Mouse (Mus musculus) stomach, embryonic 16.5 days (tissue): Measurements from ENCODE around the gene Tcl1b4. TPM values are rescaled to one million over a fixed set of nuclear protein-coding genes. Genes with fewer than 3 reads are reported as not detected.

ENCODE experiments used
- ATAC-seq: fragments of 200-750 bp; cut with Nextera tagmentation; 2 replicates; pipeline ENCODE4 v1.8.0; 2017; ENCODE audit warnings: moderate number of reproducible peaks, moderate TSS enrichment; ENCODE audit not compliant: insufficient read depth, low FRiP score
- H3K27ac ChIP-seq: fragments of 300-500 bp; sonication (generic); 2 replicates; pipeline ENCODE4 v1.5.1; 2014; ENCODE audit warnings: low read length
- H3K27me3 ChIP-seq: fragments of 300-500 bp; sonication (generic); 2 replicates; pipeline ENCODE4 v1.6.1; 2014; ENCODE audit warnings: low read length, control low read depth, mixed read lengths; ENCODE audit not compliant: control insufficient read depth, insufficient read depth
- H3K36me3 ChIP-seq: fragments of 300-500 bp; sonication (generic); 2 replicates; pipeline ENCODE4 v1.6.1; 2014; ENCODE audit warnings: low read length; ENCODE audit not compliant: control insufficient read depth, insufficient read depth
- H3K4me1 ChIP-seq: fragments of 300-500 bp; sonication (generic); 2 replicates; pipeline ENCODE4 v1.6.1; 2014; ENCODE audit warnings: low read length, control low read depth, mixed read lengths; ENCODE audit not compliant: control insufficient read depth, insufficient read depth
- H3K4me2 ChIP-seq: fragments of 300-500 bp; sonication (generic); 2 replicates; pipeline ENCODE4 v1.6.1; 2014; ENCODE audit warnings: low read depth, low read length, mixed read lengths
- H3K4me3 ChIP-seq: fragments of 300-500 bp; sonication (generic); replicated peaks from 2 replicates; pipeline ENCODE4 v1.5.1; 2014; ENCODE audit warnings: mild to moderate bottlenecking, low read length
- H3K9ac ChIP-seq: fragments of 300-500 bp; sonication (generic); 2 replicates; pipeline ENCODE4 v1.6.1; 2014; ENCODE audit warnings: low read length
- H3K9me3 ChIP-seq: fragments of 300-500 bp; sonication (generic); replicated peaks from 2 replicates; pipeline ENCODE4 v1.6.1; 2016; ENCODE audit warnings: low read length, control low read depth; ENCODE audit not compliant: control insufficient read depth
- WGBS: fragments of 180-500 bp; shearing (Covaris S2); extraction: QIAGEN DNeasy Blood & Tissue Kit; methylation state at CpG from one replicate; pipeline ENCODE4 v1.1.7; 2014; 5-methylcytosine and 5-hydroxymethylcytosine counted together
- polyA plus RNA-seq: library from polyadenylated mRNA; unstranded; fragments of >200 nt; fragmentation: Nextera tagmentation; extraction: Ambion mirVana; gene quantifications from 2 replicates; pipeline ENCODE4 v1.2.1, GENCODE M21; 2015

Tcl1b4 gene
- polyA plus RNA-seq, 1 experiment from 2014 or later: not detected

- 58% methylated on average over 16 of the region's 16 CpGs for WGBS
- ATAC-seq: no peak
These were observed 23.0 kb downstream of the Tcl1b4 start for GRCm38 (mm10) chr12:105224621-105225320.

GRCm38 (mm10) chr12:105234362-105234761, 32.6 kb downstream of the Tcl1b4 start:
- Histone ChIP-seq H3K9ac (no peak overlapping the region), H3K4me1 (no peaks in the 10 kb centered on the region), H3K4me2 (no peak overlapping the region), H3K9me3 (no peaks in the 10 kb centered on the region), H3K36me3 (no peaks in the 10 kb centered on the region), H3K4me3 (no peak overlapping the region), H3K27me3 (no peaks in the 10 kb centered on the region), H3K27ac (no peak overlapping the region)
- 61% methylated on average over 11 of the region's 11 CpGs for WGBS
- ATAC-seq: no peak

More at GRCm38 (mm10) chr12:105224621-105225320, 23.0 kb downstream of the Tcl1b4 start:
- H3K27me3 ChIP-seq: no peaks in the 10 kb centered on the region
- no peaks in the 10 kb centered on the region for H3K9me3 ChIP-seq
- no peak overlapping the region for H3K4me2 ChIP-seq
- no peak overlapping the region for H3K27ac ChIP-seq
- no peak overlapping the region for H3K4me3 ChIP-seq
- no peaks in the 10 kb centered on the region for H3K4me1 ChIP-seq
- no peaks in the 10 kb centered on the region for H3K36me3 ChIP-seq
- H3K9ac ChIP-seq: no peak overlapping the region

GRCm38 (mm10) chr12:105235091-105235490, 33.3 kb downstream of the Tcl1b4 start:
- WGBS: 78% methylated on average over 3 of the region's 3 CpGs
- ATAC-seq: no peak
- Histone ChIP-seq H3K9me3 (no peaks in the 10 kb centered on the region), H3K4me3 (no peak overlapping the region), H3K27me3 (no peaks in the 10 kb centered on the region), H3K27ac (no peak overlapping the region), H3K9ac (no peak overlapping the region), H3K4me2 (no peak overlapping the region), H3K4me1 (no peaks in the 10 kb centered on the region), H3K36me3 (no peaks in the 10 kb centered on the region)

- no peaks in the 10 kb centered on the region for H3K36me3 ChIP-seq
- H3K4me1 ChIP-seq: no peaks in the 10 kb centered on the region
- 84% methylated on average over 9 of the region's 9 CpGs for WGBS
- H3K9ac ChIP-seq: no peak overlapping the region
- H3K27ac ChIP-seq: no peak overlapping the region
- no peaks in the 10 kb centered on the region for H3K9me3 ChIP-seq
- no peak for ATAC-seq
- no peak overlapping the region for H3K4me2 ChIP-seq
- H3K27me3 ChIP-seq: no peaks in the 10 kb centered on the region
- H3K4me3 ChIP-seq: no peak overlapping the region
These were observed 37.3 kb downstream of the Tcl1b4 start for GRCm38 (mm10) chr12:105239060-105239459.

- Histone ChIP-seq H3K9me3 (no peaks in the 10 kb centered on the region), H3K4me2 (peak overlapping the region; percentile 31; the same call in 1 of the 2 replicates), H3K4me1 (peaks cover 5% of the 10 kb centered on the region), H3K4me3 (no peak overlapping the region), H3K27me3 (no peaks in the 10 kb centered on the region), H3K27ac (no peak overlapping the region), H3K9ac (no peak overlapping the region), H3K36me3 (no peaks in the 10 kb centered on the region)
- ATAC-seq: peak; percentile 42; the same call in 1 of the 2 replicates
- WGBS: 2% methylated on average over 9 of the region's 9 CpGs
These were observed 47.0 kb downstream of the Tcl1b4 start for GRCm38 (mm10) chr12:105248763-105249233.

GRCm38 (mm10) chr12:105253796-105254195, 52.0 kb downstream of the Tcl1b4 start:
- H3K27me3 ChIP-seq: no peaks in the 10 kb centered on the region
- no peaks in the 10 kb centered on the region for H3K36me3 ChIP-seq
- H3K9me3 ChIP-seq: 0 out of 2 replicates have a peak, but pooled peaks cover 3% of the 10 kb centered on the region
- no peak overlapping the region for H3K9ac ChIP-seq
- H3K27ac ChIP-seq: no peak overlapping the region
- 89% methylated on average over 3 of the region's 3 CpGs for WGBS
- no peak overlapping the region for H3K4me3 ChIP-seq
- peaks cover 3% of the 10 kb centered on the region for H3K4me1 ChIP-seq
- ATAC-seq: no peak
- H3K4me2 ChIP-seq: no peak overlapping the region

Other genes with a start within 250 kb of the Tcl1b4 start
- gene Syne3, start 192.1 kb upstream of the Tcl1b4 start, polyA plus RNA-seq: 0.55 and 0.81 TPM in 2 replicates
- gene Glrx5, start 169.3 kb upstream of the Tcl1b4 start, polyA plus RNA-seq: 121 and 150 TPM in 2 replicates
- not detected in 2 replicates for gene Tcl1b2, start 55.9 kb upstream of the Tcl1b4 start, polyA plus RNA-seq
- not detected in 2 replicates for gene Tcl1b1, start 42.3 kb upstream of the Tcl1b4 start, polyA plus RNA-seq
- gene Tcl1b5, start 25.6 kb upstream of the Tcl1b4 start, polyA plus RNA-seq: not detected in 2 replicates
- gene Tcl1b3, start 10.9 kb upstream of the Tcl1b4 start, polyA plus RNA-seq: not detected in 2 replicates
- gene Tcl1, start 20.8 kb downstream of the Tcl1b4 start, polyA plus RNA-seq: not detected in 2 replicates
- 0.15 and 0.17 TPM in 2 replicates for gene Tunar, start 131.9 kb downstream of the Tcl1b4 start, polyA plus RNA-seq